In genomic region chr8:70458462-70458861, GRCm38 (mm10) we compare ENCODE assay signal across 20 mouse cellular contexts. TPM values are rescaled to one million over a fixed set of nuclear protein-coding genes. Genes with fewer than 3 reads are reported as not detected.
"Had no signal": no experiment of that assay in that cellular context is flagged by ENCODE, and none has a peak within 500 bp of the region (broad histone marks: within the 10 kb centered on the region; RNA-seq: fewer than 3 reads in every experiment).

No protein-coding gene starts in this region.

- H3K27me3 ChIP-seq: kidney, embryonic 15.5 days; limb, embryonic 12.5 days; limb, embryonic 15.5 days had no signal

- ATAC-seq: liver, postnatal 0 days; lung, postnatal 0 days had no signal

- H3K4me3 ChIP-seq: kidney, embryonic 15.5 days; limb, embryonic 12.5 days; limb, embryonic 15.5 days had no signal

- H3K36me3 ChIP-seq: kidney, embryonic 15.5 days had no signal

- DNase-seq: kidney, postnatal 10 days; kidney, postnatal 4 days; left cerebral cortex, postnatal 4 days; liver, postnatal 0 days; lung, embryonic 14.5 days; midbrain, embryonic 14.5 days; right cerebral cortex, postnatal 14 days; right cerebral cortex, postnatal 4 days; thymus, adult 18-20 months; thymus, postnatal 36 days had no signal

- H3K27ac ChIP-seq: kidney, embryonic 15.5 days; limb, embryonic 12.5 days; limb, embryonic 15.5 days; liver, embryonic 14.5 days; macrophage; stomach, postnatal 0 days had no signal

- H3K4me1 ChIP-seq: kidney, embryonic 15.5 days had no signal

- H3K9me3 ChIP-seq: kidney, embryonic 15.5 days; limb, embryonic 15.5 days had no signal

- H3K9ac ChIP-seq: kidney, embryonic 15.5 days; limb, embryonic 12.5 days; limb, embryonic 15.5 days; liver, embryonic 14.5 days; liver, postnatal 0 days; lung, embryonic 14.5 days had no signal

- H3K4me2 ChIP-seq: kidney, embryonic 15.5 days; limb, embryonic 12.5 days; limb, embryonic 15.5 days; liver, embryonic 11.5 days; lung, embryonic 14.5 days; midbrain, embryonic 11.5 days had no signal

RNA-seq across cellular contexts. Expression of gene Tmem59l, which starts 28.7 kb away (rescaled TPM):
- total RNA-seq: megakaryocyte-erythroid progenitor cell, adult 5-6 weeks had no signal
- polyA plus RNA-seq: liver, postnatal 0 days; macrophage had no signal

RNA-seq across cellular contexts. Expression of gene Crlf1, which starts 34.5 kb away (rescaled TPM):
- polyA plus RNA-seq: macrophage had no signal
